Mouse (Mus musculus): ENCODE data around the gene Fscn1.
A peak's percentile ranks its signal among the peaks of the same experiment; 100 is the strongest.

Gene Fscn1

DNA sequence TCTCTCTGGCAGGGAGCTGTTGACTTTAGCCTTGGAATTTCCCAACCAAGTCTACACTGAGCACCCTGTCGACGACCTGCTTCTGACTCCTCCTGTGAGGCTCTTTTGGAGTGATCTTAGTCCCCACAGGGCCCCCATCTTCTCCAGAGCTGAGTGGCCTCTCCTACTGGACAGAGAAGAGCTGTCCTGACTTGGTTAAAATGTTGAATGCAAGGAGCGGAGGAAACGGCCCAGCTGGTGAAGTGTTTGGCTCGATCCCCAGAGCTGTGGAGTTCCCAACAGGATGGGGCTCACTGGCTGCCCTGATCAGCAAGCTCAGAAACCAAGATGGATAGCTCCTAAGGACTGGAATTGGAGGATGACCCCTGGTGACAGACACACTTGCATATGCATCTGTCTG is 16.4 kb downstream of the Fscn1 start:
- DNase-seq, result no peak

DNA sequence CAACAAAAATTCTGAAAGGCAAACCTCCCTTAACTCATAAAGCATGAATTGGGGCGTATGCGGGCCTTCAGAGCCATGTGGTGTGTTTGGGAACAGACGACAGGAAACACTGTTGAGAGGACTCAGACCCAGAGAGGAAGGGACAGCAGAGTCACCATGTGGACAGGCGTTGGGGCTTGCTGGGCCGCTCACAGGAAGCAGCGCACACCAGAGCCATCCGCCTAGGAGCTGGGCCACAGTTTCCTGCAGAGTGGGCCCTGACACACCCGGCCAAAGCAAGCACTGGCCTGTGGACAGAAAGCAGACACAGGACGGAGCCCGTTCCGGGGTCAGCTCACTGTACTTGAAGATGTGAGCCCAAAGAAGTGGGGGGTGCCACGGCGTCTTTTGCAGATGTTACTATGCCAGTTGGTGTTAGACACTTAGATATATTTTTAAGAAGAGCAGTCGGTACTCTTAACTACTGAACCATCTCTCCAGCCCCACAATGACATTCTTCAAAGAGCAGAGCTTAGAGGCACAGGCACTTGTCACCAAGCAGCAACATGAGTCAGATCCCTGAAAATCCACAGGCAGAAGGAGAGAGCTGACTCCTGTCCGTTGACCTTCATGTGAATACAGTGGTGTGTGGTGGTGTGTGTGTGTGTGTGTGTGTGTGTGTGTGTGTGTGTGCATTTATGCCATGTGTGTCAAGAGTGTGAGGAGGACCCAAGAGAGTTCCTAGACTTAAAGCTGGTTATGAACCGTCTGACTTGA is 22.1 kb downstream of the Fscn1 start:
- no peak for DNase-seq

DNA sequence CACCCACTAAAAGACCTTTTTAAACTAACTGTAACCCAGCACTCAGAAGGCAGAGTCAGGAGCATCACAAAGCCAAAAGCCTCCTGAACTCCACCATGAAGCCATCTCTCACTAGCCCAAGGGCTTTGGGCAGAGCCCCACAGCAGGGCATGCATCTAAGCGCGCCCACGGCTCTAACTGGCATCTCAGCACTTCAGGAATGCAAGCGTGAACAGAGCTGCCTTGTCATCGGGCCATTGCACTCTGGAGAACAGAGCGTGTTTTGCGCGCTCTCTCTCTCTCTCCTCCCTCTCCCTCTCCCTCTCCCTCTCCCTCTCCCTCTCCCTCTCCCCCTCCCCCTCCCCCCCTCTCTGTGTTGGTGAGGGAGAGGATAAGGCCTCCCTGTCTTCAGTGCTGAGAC is 23.0 kb downstream of the Fscn1 start:
- DNase-seq, result no peak

DNA sequence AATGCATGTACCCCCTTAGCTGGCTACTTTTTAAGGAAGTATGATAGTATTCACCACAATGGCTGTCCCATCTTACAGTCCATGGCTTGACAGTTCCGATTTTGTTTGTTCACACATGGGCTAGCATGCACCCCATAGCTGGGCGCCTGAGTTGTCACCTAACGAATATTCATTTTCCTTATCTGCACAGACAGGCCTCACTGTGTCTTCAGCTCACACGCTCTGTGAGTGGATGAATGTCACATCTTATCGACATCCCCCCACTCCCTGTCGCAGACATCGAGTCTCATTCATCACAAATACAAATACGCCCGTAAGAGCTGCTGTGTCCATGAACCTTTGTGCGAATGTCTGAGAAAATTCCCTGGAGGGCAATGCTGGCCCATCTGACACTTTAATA is 24.1 kb downstream of the Fscn1 start:
- DNase-seq, result no peak

DNA sequence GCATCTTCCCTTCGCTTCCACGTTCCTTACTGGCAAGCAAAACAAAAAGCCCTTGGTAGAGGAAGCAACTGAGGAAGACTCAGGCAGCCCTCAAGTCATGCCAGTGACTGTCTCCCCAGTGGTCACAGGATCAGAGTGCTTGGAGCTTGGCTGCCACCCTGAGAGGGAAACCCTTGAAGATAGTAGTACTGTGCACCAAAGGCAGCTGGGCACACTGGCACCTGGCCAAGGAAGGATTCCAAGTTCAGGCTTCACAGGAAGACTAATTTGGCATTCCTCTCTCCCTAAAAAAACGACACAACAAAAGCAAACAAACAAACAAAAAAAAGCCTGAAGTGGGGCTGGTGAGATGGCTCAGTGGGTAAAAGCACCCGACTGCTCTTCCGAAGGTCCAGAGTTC is 28.4 kb downstream of the Fscn1 start:
- DNase-seq, result peak; percentile 43

DNA sequence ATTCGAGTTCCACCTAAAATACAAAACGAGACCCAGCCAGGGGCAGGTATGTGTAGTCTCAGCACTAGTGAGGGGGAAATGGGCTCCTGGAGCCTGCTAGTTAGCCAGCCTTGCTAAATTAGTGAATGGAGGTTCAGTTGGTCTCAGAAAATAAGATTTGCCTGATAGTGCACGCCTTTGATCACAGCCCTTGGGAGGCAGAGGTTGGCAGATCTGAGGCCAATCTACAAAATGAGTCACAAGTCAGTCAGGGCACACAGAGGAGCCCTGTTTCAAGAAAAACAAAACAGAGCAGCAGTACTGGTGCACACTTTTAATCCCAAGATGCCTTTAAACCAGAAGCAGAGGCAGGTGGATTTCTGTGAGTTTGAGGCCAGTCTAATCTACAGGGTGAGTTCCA is 29.0 kb downstream of the Fscn1 start:
- DNase-seq, result no peak

DNA sequence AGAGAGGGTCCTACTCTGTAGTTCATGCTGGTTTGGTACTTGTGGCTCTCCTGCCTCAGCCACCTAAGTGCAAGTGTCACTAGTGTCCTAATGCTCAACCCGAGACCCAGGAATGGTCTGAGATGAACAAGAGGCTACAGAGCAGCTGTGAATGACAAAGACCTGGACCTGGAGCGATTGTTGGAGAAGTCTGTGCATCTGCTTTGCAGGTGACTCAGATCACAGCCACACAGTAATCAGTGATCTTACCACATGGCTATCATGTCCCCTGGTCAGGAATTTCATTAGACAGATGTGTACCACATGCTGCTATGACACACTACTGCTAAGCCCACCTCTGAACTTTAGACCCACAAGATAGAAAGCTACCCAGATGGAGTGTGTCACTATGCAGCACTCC is 34.6 kb downstream of the Fscn1 start:
- no peak for DNase-seq

DNA sequence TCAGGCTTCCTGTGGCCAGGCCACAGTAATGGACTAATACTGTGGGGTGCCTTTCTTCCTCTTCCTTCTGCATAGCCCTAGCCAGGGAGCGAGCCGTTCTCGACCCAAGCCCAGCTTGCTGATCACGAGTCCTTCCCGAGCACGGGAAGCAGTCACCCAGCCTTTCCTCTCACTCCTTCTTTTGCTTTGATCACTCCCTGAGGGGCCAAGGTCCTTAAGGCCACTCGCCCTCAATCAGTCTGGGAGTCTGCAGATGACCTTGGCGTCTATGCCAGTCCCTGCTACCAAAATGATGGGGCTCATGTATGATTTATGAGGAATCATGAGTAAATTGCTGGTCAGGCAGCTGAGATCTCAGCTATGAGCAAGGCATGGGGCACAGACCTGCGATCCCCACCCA is 37.4 kb downstream of the Fscn1 start:
- no peak for DNase-seq

DNA sequence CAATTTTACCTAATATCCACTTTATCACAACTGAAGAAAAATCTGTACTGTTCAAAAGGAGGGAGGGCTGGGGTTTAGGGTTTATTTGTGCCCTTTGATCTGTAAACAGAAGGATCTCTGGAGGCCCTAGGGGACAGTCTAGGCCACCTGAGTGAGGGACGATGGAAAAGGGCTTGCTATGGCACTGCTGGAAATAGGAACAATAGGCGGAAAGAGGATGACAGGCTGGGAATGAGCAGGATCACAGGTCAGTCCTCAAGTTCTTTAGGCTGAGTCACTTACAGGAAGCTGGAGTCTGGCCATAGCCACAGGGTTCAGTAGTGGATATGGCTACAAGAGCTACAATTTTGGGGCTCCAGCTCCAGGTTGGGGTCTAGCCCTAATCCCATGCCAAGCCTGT is 38.0 kb downstream of the Fscn1 start:
- no peak for DNase-seq

DNA sequence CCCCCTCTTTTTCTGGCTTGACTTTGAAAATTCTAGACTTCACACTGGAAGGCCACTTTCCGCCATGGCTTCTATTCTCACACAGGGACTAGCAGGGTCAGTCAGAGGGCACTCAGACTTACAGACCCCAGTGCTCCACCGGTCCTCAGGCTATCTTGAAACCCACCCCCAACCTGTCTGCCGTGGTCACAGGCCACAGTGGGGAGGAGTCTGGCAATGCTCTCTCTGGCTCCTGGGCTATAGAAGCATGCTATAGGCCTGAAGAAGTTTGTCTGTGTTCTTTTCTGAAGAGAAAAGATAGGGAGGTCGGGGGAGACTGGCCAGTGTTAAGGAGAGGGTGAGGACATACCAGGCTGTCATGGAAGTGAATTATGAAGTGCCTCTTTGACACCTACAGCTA is 39.9 kb downstream of the Fscn1 start:
- DNase-seq, result no peak

DNA sequence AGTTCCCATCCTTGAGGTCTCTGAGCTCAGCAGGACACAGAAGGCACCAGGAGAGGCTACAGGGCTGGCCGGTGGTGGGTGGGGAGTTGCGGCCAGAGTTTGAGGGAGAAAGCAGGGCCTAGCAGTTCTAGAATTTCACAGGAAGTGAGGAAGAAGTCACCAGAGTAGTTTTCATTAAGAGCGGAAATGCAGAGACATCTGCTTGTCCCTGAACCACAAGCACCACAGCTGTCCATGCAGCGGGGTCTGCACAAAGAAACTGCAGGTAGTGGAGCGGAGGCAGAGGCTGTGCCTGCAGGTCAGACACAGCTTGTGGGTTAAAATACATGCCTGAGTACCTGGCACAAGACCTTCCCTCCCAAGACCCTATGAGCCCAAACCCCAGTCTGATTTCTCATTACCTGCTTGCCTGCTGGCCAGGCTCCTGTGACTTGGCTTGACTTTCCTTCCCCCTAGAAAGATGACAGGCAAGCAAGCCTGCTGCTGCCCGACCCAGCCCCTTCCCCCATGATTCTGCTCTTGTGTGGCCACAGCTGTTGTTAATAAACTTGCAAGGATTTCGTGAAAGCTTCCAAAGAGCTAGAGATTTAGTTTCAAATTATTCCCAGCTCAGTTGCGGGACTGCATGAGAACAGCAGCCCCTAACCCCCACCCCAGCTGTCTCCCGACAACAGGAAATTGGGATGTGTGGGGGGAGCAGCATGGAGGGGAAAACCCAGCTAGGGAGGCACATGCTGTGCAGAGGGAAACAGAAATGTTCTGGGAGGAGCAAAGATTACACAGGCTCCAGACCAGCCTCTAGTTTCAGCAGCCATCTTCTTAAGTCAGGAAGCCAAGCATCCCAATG is 40.7 kb downstream of the Fscn1 start:
- DNase-seq, result no peak

DNA sequence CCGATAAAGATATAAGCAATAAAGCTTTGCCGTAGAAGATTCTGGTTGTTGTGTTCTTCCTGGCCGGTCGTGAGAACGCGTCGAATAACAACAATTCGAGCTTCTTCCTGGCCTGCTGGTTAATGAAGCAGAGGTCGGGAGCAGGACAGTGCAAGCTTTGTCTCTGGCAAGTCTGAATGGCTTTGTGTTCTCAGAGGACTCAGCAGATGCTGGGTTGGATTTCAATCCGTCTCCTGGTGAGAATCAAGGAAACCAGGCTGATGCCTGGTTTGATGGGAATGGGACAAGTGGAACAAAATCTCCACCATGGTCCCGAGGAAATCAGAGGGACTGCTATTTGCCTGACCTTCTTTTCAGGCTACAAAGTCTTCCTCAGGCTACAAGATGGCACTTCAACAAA is 49.2 kb downstream of the Fscn1 start:
- DNase-seq, result peak in 1 of 2 experiments; percentile 10

DNA sequence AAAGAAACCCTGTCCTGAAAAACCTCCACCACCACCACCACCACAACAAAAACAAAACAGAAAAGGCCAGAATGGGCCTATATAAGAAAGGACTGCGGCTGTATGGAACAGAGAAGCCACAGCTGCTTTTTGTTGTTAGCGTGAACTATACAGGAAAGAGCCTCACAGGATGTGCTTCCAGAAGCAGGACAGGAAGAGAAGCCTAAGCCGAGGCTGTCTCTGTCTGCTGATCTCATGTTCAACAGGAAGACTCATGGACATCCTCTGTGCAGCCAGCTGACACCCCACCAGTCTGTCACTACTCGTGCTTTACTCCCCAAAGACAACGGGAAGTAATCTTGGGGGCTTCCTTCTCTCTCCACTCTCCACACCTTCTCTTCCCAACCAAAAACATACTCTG is 57.3 kb downstream of the Fscn1 start:
- DNase-seq, result no peak

Measured in cerebellum, adult 18-20 months (tissue).